Mouse (Mus musculus) mouse trophoblast stem cell (cell line): ENCODE measurements around the gene Slc38a3.

ENCODE experiments used
- in situ Hi-C, 2 experiments: fragments of 300-500 bp; cut with MseI, MboI; formaldehyde crosslinking; loops; 2 replicates in 1 of 2; 3 replicates in 1 of 2; pipeline ENCODE4 v1.15.1; 2025

Gene Slc38a3

GRCm38 (mm10) chr9:107624539-107624938, 44.8 kb downstream of the Slc38a3 start:
- in situ Hi-C loops, result no loop called here

GRCm38 (mm10) chr9:107620954-107621353, 48.4 kb downstream of the Slc38a3 start:
- in situ Hi-C loops, result no loop called here

- in situ Hi-C loops, result no loop called here
Measured at GRCm38 (mm10) chr9:107619546-107619879, 49.8 kb downstream of the Slc38a3 start.

- in situ Hi-C loops, result no loop called here
Measured at GRCm38 (mm10) chr9:107618778-107619545, 50.4 kb downstream of the Slc38a3 start.

- in situ Hi-C loops, result no loop called here
Measured at GRCm38 (mm10) chr9:107618098-107618497, 51.2 kb downstream of the Slc38a3 start.

- in situ Hi-C loops, result no loop called here
Measured at GRCm38 (mm10) chr9:107617461-107617860, 51.9 kb downstream of the Slc38a3 start.

GRCm38 (mm10) chr9:107615035-107615434, 54.3 kb downstream of the Slc38a3 start:
- in situ Hi-C loops, result no loop called here

- in situ Hi-C loops, result no loop called here
Measured at GRCm38 (mm10) chr9:107612945-107613569, 56.3 kb downstream of the Slc38a3 start.

GRCm38 (mm10) chr9:107612191-107612944, 57.0 kb downstream of the Slc38a3 start:
- in situ Hi-C loops, result no loop called here

- in situ Hi-C loops, result no loop called here
Measured at GRCm38 (mm10) chr9:107611456-107612190, 57.7 kb downstream of the Slc38a3 start.

GRCm38 (mm10) chr9:107609433-107609830, 59.9 kb downstream of the Slc38a3 start:
- in situ Hi-C loops, result no loop called here

GRCm38 (mm10) chr9:107608741-107609432, 60.4 kb downstream of the Slc38a3 start, which contains the start of gene Sema3b:
TSS of gene Sema3b (minus strand) at chr9:107609229.
- in situ Hi-C loops, result no loop called here

GRCm38 (mm10) chr9:107607653-107608245, 61.6 kb downstream of the Slc38a3 start:
- in situ Hi-C loops, result no loop called here

GRCm38 (mm10) chr9:107607036-107607435, 62.3 kb downstream of the Slc38a3 start:
- in situ Hi-C loops, result no loop called here

GRCm38 (mm10) chr9:107606591-107606990, 62.7 kb downstream of the Slc38a3 start:
- in situ Hi-C loops, result no loop called here

- in situ Hi-C loops, result no loop called here
Measured at GRCm38 (mm10) chr9:107605041-107605661, 64.2 kb downstream of the Slc38a3 start.

- in situ Hi-C loops, result no loop called here
Measured at GRCm38 (mm10) chr9:107603251-107603650, 66.1 kb downstream of the Slc38a3 start.

GRCm38 (mm10) chr9:107602068-107602648, 67.2 kb downstream of the Slc38a3 start:
- in situ Hi-C loops, result no loop called here

- in situ Hi-C loops, result no loop called here
Measured at GRCm38 (mm10) chr9:107601275-107601674, 68.1 kb downstream of the Slc38a3 start.

GRCm38 (mm10) chr9:107600745-107601144, 68.6 kb downstream of the Slc38a3 start:
- in situ Hi-C loops, result no loop called here
